Mouse (Mus musculus) brown adipose tissue, adult 24 weeks (tissue): ENCODE measurements at regions not wholly inside any gene's neighbourhood (a gene's known extent, or its start where the extent isn't known, plus 50 kb on each side); places are given as distances from the start of the nearest gene placed in this dataset.

ENCODE experiments used
- H3K27ac ChIP-seq: fragments of 200-500 bp; replicated peaks from 2 replicates; pipeline ENCODE4 v1.5.1; 2012; ENCODE audit warnings: low read depth, mild to moderate bottlenecking, low read length
- H3K4me1 ChIP-seq: fragments of 200-500 bp; 2 replicates; pipeline ENCODE4 v1.6.1; 2012; ENCODE audit warnings: low read length, mixed read lengths; ENCODE audit not compliant: control insufficient read depth, insufficient read depth, insufficient read length
- H3K4me3 ChIP-seq: fragments of 200-500 bp; 2 replicates; pipeline ENCODE4 v1.5.1; 2012; ENCODE audit warnings: low read depth, mild to moderate bottlenecking, low read length, moderate library complexity; ENCODE audit not compliant: insufficient read depth

DNA sequence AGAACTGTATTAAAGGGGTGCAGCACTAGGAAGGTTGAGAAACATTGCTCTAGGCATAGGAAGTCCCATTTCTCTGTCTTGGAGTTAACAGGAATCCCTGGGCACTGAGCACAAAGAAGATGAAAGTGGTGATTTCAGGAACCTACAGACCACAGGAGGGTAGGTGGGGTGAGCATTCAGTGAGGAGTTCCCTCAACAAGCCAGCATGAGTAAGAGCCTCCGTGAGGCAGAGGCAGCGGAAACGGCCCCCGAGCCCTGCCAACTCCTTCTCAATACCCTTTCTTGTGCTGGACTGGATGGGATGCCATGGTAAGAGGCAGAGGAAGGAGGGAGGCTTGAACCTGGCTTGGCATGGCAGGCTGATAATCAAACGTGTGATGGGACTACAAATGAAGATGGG is 347.2 kb downstream of the Sox9 start:
- no peak overlapping the region for H3K4me3 ChIP-seq
- H3K4me1 ChIP-seq, result peaks cover 8% of the 10 kb centered on the region
- H3K27ac ChIP-seq, result no peak overlapping the region

DNA sequence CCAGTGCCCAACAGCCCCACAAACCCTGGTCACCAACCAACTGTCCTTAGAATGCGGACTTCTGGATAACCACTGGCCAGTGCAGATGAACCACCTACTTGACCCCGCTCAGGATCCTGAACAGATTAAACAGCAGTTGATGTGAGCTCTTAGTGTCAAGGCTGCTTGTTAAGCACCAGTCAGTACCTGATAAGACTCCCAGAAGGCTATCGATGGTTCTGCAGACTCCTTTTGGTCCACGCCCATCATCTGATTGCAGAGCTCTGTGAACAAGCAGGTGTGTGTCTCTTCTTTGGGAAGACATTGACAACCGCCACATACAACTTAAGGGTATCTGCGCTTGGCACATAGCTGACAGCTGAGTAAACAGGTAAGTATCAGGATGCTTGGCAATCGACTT is 348.0 kb downstream of the Sox9 start:
- no peak overlapping the region for H3K27ac ChIP-seq
- H3K4me3 ChIP-seq, result no peak overlapping the region
- H3K4me1 ChIP-seq, result peaks cover 8% of the 10 kb centered on the region

DNA sequence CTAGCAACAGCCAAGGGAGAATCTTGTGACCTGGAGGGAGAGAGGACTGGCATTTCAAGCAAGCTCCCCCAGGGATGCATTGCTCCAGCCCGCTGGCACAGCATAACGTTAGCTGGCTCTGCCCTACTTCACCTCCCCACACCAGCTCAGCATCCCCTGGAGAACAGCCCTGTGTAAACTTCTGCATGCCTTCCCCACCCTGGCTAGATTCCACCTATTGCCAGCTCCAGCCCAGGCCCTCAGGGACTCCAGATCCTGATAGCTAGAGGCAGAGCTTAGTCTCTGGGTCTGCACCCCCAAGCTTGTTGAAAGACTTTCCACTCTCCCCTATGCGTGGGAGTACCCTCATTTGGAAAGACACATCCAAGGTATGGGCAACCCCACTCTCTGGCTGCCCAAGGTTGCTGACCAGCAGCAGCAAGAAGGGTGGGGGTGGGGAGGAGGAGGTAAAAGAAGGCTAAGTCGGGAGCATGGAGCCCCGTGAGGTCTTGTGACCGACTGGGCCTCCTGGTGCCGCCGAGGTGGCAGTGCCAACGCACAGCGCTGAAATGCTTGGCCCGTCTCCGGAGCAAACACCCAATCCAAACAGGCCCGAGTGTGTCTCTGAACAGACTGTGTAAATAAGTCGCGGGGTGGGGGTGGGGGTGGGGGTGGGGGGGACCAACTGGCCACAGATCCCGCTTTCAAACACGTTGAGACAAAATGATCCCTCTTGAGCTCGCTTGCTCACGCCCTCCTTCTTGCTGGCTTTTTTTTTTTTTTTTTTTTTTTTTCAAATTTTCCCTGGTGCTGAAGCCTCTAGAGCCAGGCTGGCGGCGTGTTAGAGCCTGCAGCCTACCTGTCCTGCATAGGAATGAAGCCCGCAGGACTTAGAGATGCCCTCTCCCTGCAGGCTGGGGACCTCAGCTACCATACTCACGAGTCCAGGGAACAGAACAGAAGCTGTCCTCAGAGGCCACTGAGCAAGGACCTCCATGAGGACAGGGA is 350.3 kb downstream of the Sox9 start:
- Histone ChIP-seq H3K4me3 (no peak overlapping the region), H3K4me1 (peaks cover 2% of the 10 kb centered on the region; the same call in 1 of the 2 replicates), H3K27ac (peak overlapping the region; percentile 62)

DNA sequence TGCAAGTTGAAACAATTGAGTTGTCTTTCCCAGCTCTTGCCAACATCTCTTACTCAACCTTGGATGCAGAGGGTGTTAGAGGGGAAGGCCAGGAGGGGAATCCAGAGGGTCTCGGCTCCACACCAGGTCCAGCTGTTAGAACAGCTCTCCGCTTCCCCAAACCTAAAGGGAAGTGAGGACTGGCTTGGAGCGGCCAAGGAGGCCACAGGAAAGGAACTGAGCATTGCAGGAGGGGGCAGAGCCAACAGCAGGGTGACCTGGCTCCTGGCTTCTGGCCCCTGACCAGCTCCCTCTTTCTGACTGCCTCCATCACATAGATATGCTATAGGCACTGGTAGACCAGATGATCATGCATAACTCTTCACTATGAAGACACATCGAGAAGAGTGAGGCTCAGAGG is 351.4 kb downstream of the Sox9 start:
- no peak overlapping the region for H3K27ac ChIP-seq
- H3K4me3 ChIP-seq, result no peak overlapping the region
- H3K4me1 ChIP-seq, result no peaks in the 10 kb centered on the region; the same call in 1 of the 2 replicates

DNA sequence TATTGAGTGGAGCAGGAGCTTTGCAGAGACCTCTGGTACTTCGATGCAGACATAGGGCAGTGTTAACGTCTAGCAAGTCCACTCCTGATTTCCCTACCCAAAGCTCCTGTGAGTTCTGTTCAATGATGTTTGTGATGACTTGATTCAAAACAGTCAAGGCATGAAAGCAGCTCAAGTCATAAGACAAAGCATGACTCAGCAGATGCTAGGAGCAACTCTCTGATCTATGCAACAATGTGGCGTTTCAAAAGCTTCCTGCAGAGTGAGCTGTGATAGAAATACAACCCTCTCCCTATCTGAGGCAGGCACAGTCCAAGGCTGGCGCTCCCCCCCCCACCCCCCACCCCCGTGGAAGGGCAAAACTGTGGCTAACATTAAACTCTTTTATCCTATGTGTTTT is 353.2 kb downstream of the Sox9 start:
- Histone ChIP-seq H3K4me1 (no peaks in the 10 kb centered on the region; the same call in 1 of the 2 replicates), H3K4me3 (no peak overlapping the region), H3K27ac (no peak overlapping the region)

DNA sequence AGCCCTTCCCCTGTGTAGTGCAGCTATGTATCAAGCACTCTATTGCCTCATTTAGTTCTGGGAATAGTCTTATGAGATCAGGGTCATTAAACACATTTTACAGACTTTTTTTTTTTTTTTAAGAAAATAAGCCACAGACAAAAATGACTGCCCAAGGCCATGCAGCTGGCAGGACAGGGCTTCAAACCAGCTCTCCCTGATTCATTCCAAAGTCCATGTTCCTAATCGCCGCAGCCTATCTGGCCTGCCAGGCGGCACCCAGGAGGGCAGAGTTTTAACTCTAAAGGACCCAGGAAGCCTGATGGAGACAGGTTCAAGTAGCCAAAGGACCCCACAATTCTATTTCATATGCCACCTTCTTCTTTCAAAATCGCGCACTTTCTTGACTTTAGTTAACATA is 356.4 kb downstream of the Sox9 start:
- Histone ChIP-seq H3K4me3 (no peak overlapping the region), H3K4me1 (no peaks in the 10 kb centered on the region), H3K27ac (no peak overlapping the region)

DNA sequence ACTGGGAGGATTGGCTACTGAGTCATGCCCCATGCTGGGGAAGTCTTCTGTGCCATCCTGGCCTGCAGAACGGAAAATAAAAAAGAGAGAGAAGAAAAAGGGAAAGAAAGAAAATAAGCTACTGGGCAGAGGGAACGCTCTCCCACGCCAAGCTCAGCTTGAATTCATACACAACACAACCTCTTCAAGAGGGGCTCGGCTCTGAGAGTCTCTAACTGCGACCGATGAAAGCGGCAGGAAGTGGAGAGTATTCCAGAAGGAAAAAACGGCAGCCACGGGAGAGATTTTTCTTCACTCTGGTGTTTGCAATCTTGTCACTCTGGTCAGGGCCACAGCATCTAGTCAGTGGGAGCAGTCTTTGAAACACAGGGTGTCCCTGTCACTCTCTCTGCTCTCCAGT is 358.6 kb downstream of the Sox9 start:
- peaks cover 9% of the 10 kb centered on the region for H3K4me1 ChIP-seq
- H3K27ac ChIP-seq, result no peak overlapping the region
- no peak overlapping the region for H3K4me3 ChIP-seq

DNA sequence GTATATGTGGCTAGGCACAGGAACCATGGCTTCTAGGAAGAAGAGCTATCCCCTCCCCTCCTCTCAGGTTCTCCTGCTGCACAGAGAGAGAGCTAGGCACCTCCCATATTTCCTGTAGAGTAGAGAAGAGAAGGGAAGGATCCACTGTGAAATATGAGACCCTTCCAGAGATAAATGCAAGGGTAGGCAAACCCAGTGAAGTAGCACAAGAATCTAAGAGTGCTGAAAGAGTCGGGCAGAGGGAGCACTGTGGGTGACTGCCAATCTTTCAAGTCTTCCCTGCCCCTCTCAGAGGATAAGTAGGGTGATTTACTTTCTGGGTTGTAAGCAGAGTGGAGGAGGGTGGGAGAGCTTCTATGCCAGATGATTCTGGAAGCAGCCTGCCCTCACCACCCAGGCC is 360.8 kb downstream of the Sox9 start:
- Histone ChIP-seq H3K27ac (no peak overlapping the region), H3K4me1 (peaks cover 12% of the 10 kb centered on the region), H3K4me3 (no peak overlapping the region)

DNA sequence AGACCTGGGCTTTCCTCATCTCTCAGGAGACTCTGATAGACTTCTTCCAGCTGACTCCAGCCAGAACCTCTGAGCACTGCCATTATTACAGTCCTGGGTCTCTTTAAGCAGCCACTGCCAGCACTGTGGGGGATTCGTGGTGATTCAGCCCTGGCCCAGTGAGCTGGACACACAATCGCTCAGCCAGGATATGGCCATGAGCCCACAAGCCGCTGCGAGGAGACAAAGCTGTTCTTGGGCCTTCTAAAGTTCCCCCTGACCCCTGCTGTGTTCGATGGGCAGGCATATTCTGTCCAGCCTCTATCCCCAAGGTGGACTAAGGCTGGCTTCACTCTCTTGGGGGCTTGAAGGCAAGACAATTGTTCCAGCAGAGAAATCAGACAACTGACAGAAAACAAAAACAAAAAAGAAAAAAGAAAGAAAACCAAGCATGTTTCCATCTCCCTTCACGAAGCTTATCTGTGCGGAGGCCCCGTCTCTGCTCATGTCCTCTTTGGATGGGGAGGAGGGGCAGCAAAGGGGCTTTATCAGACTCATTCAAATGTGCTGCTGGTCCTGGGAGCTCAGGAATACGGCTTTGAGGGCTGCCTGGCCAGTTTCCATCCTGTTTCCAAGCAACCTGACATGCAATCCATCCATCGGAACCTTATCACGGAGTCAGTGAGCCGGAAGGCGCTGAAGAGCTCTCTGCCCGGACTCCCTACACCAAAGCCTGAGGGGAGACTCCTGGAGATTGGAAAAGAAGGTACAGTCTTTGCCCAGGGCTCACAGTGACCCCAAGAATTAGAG is 362.0 kb downstream of the Sox9 start:
- H3K4me1 ChIP-seq, result peaks cover 12% of the 10 kb centered on the region
- no peak overlapping the region for H3K27ac ChIP-seq
- H3K4me3 ChIP-seq, result no peak overlapping the region

DNA sequence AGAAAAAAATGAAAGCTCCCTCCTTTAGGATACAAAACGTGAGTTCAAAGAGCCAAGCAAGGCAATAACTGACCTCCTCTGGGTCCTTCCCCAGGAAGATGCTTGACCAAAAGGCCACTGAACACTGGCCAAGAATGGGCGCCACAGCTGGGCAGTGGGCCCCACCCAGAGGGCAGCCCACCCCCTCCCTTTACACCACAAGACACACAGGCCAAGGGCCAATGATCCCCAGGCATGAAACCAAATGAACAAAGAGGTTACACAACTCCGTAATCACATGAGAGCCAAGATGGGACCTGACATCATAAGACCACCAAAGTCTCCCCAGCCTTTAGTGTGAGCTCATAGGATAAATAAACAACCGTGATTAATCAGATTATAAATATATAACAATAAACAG is 363.7 kb downstream of the Sox9 start:
- peaks cover 12% of the 10 kb centered on the region for H3K4me1 ChIP-seq
- H3K4me3 ChIP-seq, result no peak overlapping the region
- H3K27ac ChIP-seq, result no peak overlapping the region

DNA sequence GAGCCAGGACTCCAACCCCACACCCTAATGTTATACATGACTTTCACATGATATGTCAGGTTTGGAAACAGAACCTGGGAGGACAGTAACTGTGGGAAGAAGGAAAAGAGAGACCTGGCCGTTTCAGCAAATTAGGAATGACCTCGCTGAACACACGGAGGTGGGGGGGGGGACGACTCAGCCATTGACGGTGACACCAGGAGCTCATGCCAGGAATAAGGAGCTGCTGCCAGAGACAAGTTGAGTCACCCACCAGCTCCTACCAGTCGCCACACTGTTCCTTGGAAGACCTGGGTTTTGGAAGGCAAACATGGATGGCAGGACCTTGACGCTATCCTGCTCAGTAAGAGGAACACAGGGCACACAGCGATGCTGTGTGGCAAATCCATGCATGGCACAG is 364.7 kb downstream of the Sox9 start:
- no peak overlapping the region for H3K4me3 ChIP-seq
- H3K4me1 ChIP-seq, result peaks cover 12% of the 10 kb centered on the region
- no peak overlapping the region for H3K27ac ChIP-seq

DNA sequence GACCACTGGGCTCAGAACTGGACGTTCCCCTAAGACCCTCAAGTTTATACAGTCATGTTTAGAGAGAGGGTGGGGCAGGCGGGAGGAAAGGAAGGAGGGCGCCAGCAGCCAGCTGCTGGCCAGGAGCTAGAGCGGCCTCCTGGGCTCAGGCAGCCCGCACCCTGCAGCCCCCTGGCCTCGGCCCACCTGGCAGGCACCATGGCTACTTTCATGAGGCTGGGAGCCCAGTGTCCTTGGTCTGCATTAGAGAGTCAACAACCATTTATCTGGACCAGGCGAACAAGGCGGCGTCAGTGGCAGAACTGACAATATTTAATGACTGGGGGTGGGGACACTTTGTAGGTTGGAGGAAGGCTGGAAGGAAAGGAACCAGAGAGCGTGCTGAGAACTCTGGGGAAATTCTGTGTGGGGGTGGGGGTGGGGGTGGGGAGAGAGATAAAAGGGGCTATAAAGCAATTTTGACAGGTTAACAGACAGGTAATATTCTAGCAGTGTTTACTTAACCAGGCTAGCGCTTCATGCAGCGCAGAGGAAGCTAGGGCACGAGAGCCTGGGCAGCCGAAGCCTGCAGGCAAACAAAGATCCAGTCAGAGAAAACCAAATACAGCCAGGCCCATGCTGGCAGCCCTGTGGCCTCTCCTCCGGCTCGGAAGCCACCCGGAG is 365.6 kb downstream of the Sox9 start:
- Histone ChIP-seq H3K4me3 (no peak overlapping the region), H3K4me1 (peaks cover 12% of the 10 kb centered on the region), H3K27ac (no peak overlapping the region)

DNA sequence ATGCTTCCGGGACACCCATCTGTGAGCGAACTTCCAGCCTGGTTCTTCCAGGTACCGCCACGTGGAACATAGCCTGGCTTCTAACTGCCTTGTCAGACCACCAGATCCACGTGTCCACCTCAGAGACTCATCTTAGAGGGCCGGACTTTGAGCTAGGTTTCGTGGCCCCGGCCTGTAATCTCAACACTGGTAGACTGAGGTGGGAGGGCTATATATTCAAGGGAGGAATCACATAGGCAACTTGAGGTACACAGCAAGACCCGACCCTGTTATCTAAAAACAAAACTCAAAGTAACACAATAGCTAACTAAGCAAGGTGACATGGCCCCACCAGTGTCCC is 366.1 kb downstream of the Sox9 start:
- Histone ChIP-seq H3K27ac (no peak overlapping the region), H3K4me1 (peaks cover 12% of the 10 kb centered on the region), H3K4me3 (no peak overlapping the region)

DNA sequence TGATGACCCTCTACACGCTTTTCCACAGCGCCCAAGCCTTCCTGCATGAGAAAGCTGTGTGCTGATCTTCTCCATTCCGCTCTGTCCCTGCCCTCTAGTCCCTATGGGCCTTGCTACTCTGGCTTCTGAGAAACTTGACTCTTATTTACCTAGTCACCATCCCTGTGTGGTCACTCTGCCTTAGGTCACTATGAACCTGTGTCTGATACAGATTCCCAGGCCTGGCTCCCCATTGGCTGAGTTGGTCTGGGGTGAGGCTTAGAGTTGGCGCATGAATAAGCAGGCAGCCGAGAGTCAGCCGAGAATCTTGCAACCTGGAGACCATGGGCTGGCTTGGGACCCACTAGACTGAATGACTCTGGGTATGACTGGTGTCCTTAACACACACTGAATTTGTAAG is 373.5 kb downstream of the Sox9 start:
- Histone ChIP-seq H3K4me3 (no peak overlapping the region), H3K27ac (no peak overlapping the region), H3K4me1 (no peaks in the 10 kb centered on the region)

DNA sequence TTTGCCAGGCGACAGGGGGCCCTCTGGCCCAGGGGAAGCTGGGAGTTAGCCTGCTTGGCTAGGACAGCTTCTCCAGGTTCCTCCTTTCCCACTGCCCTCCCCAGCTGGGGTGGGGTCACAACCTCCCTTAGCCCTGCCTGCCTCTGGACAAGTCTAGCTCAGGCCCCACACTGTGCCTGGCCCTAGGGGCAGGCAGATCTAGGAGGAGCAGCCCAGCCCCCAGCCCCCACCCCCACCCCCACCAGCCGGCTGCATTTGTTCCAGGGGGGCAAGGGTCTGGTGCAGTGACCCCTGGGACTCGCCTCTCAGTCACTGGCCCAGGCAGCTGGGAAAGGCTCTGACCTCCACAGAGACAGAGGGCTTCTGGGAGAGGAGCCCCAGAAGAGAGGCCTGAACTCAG is 381.9 kb downstream of the Sox9 start:
- Histone ChIP-seq H3K4me3 (no peak overlapping the region), H3K27ac (no peak overlapping the region), H3K4me1 (no peaks in the 10 kb centered on the region; the same call in 1 of the 2 replicates)
